Comparison of ENCODE assay signal across 11 mouse cellular contexts in genomic region chr2:38357294-38358246, GRCm38 (mm10). TPM values are rescaled to one million over a fixed set of nuclear protein-coding genes. Genes with fewer than 3 reads are reported as not detected.
DNase-seq lines count a peak whose midpoint lies in the region; ATAC-seq and TF ChIP-seq lines count a peak whose summit lies in the region.
"Had no signal": no experiment of that assay in that cellular context is flagged by ENCODE, and none has a peak within 500 bp of the region (broad histone marks: within the 10 kb centered on the region; RNA-seq: fewer than 3 reads in every experiment).

No protein-coding gene starts in this region.

- H3K4me3 ChIP-seq in cortical plate, adult 2 months (ENCODE audit: insufficient read depth, low read length) = peak overlapping the region; percentile 55; the same call in 1 of the 2 replicates
- peak overlapping the region; percentile 69 for H3K4me3 ChIP-seq in forebrain, embryonic 16.5 days (replicated peaks; ENCODE audit: low read length)
- peak overlapping the region; percentile 31 for H3K4me3 ChIP-seq in liver, embryonic 12.5 days
- H3K4me3 ChIP-seq: myocyte had no signal

- H3K4me1 ChIP-seq in cortical plate, adult 2 months (ENCODE audit: control insufficient read depth, insufficient read depth, low read length) = 0 out of 2 replicates have a peak, but pooled peaks cover 2% of the 10 kb centered on the region
- H3K4me1 ChIP-seq in forebrain, embryonic 16.5 days (replicated peaks; ENCODE audit: control insufficient read depth, insufficient read depth, low read length) = peaks cover 61% of the 10 kb centered on the region
- peaks cover 8% of the 10 kb centered on the region; the same call in 1 of the 2 replicates for H3K4me1 ChIP-seq in liver, embryonic 12.5 days

- peak overlapping the region; percentile 94 for H3K4me2 ChIP-seq in forebrain, embryonic 16.5 days (ENCODE audit: low read length)
- peak overlapping the region; percentile 45 for H3K4me2 ChIP-seq in liver, embryonic 12.5 days

- H3K9me3 ChIP-seq in forebrain, embryonic 16.5 days (ENCODE audit: control insufficient read depth, low read length) = no peaks in the 10 kb centered on the region
- H3K9me3 ChIP-seq in liver, embryonic 12.5 days (replicated peaks) = no peaks in the 10 kb centered on the region
- H3K9me3 ChIP-seq: lung, embryonic 15.5 days had no signal

- TF ChIP-seq POLR2A in cortical plate, adult 2 months (IDR thresholded peaks at IDR 0.05; ENCODE audit: extremely low read depth, insufficient read depth, low read length) = no peak

- no peak for TF ChIP-seq CTCF in cortical plate, adult 2 months (IDR thresholded peaks at IDR 0.05; ENCODE audit: extremely low read depth, insufficient read depth, low read length)

- WGBS in forebrain, embryonic 16.5 days = 2% methylated on average over 34 of the region's 35 CpGs
- 4% methylated on average over 35 of the region's 35 CpGs for WGBS in liver, embryonic 12.5 days (ENCODE audit: insufficient replicate concordance)

- peak overlapping the region; percentile 90 for H3K9ac ChIP-seq in forebrain, embryonic 16.5 days (replicated peaks; ENCODE audit: low read depth, low read length)
- no peak overlapping the region; the same call in 1 of the 2 replicates for H3K9ac ChIP-seq in liver, embryonic 12.5 days
- H3K9ac ChIP-seq: lung, embryonic 15.5 days had no signal

- no peaks in the 10 kb centered on the region for H3K36me3 ChIP-seq in forebrain, embryonic 16.5 days (ENCODE audit: control insufficient read depth, insufficient read depth)
- no peaks in the 10 kb centered on the region for H3K36me3 ChIP-seq in liver, embryonic 12.5 days
- H3K36me3 ChIP-seq: lung, embryonic 15.5 days had no signal

- ATAC-seq in forebrain, embryonic 16.5 days = peak; percentile 27
- ATAC-seq in liver, embryonic 12.5 days = no peak

- 0 out of 2 replicates have a peak overlapping the region, but pooled peaks have one; percentile 58 for H3K27ac ChIP-seq in cortical plate, adult 2 months (ENCODE audit: insufficient read depth, low read length)
- H3K27ac ChIP-seq in forebrain, embryonic 16.5 days (ENCODE audit: low read length) = peak overlapping the region; percentile 81
- no peak overlapping the region for H3K27ac ChIP-seq in liver, embryonic 12.5 days
- H3K27ac ChIP-seq: lung, embryonic 15.5 days had no signal

- peak; percentile 78 for DNase-seq in Muller cell, postnatal 12 days (ENCODE audit: inconsistent ontology term)
- no peak for DNase-seq in cerebellum, adult 11 months
- no peak for DNase-seq in thymus, postnatal 0 days (ENCODE audit: low spot score)
- no peak for DNase-seq in ovary, adult 18-20 months (ENCODE audit: low spot score)
- DNase-seq: heart, adult 11 months; kidney, postnatal 36 days had no signal

- H3K27me3 ChIP-seq in forebrain, embryonic 16.5 days (replicated peaks; ENCODE audit: control insufficient read depth, insufficient read depth, low read length) = no peaks in the 10 kb centered on the region
- H3K27me3 ChIP-seq in liver, embryonic 12.5 days (replicated peaks) = peaks cover 100% of the 10 kb centered on the region

RNA-seq across cellular contexts. Expression of gene Lhx2, which starts 18.5 kb away (rescaled TPM):
- 82.4 and 83.3 TPM in 2 replicates for polyA plus RNA-seq in cortical plate, adult 2 months (2012; rRNA removed)
- 69.7 and 90.4 TPM in 2 replicates for polyA plus RNA-seq in forebrain, embryonic 16.5 days (2015; fragmentation: Nextera tagmentation; extraction: Ambion mirVana)
- 8.2 and 8.6 TPM in 2 replicates for polyA plus RNA-seq in liver, embryonic 12.5 days (2016; fragmentation: Nextera tagmentation; extraction: Ambion mirVana)
- 0.05 and 0.17 TPM in 2 replicates for polyA plus RNA-seq in thymus, postnatal 0 days (2015; fragmentation: Nextera tagmentation; extraction: Ambion mirVana)
- polyA plus RNA-seq: lung, embryonic 15.5 days had no signal
